Mouse (Mus musculus) frontal cortex, postnatal 10 days (tissue): ENCODE measurements around the gene Lce1f.
"Not testable (repeated sequence)": the region's sequence is repeated elsewhere in the genome, so short reads cannot be mapped to it uniquely, and the experiment has no call there.

Source experiments
- DNase-seq, 2 experiments: peaks; one replicate each; pipeline ENCODE4 v3.0.0; 2022; ENCODE audit warnings: low spot score in 2 of 2, mixed read lengths in 1 of 2

The Lce1f gene

GRCm38 (mm10) chr3:92720250-92720649, at the start of gene Lce1f:
TSS of gene Lce1f (minus strand) at chr3:92720350.
- DNase-seq, result no peak

- no peak for DNase-seq
These were observed 44.8 kb upstream of the Lce1f start, which contains the start of gene Lce1h for GRCm38 (mm10) chr3:92764965-92765364. TSS of gene Lce1h (minus strand) at chr3:92765065.

GRCm38 (mm10) chr3:92753197-92753596, 33.0 kb upstream of the Lce1f start:
- DNase-seq, result no peak

GRCm38 (mm10) chr3:92752238-92752637, 32.1 kb upstream of the Lce1f start, which contains the start of gene Lce1g:
TSS of gene Lce1g (minus strand) at chr3:92752338.
- no peak for DNase-seq

- no peak for DNase-seq
These were observed 18.8 kb upstream of the Lce1f start, which contains the start of gene Gm38119 for GRCm38 (mm10) chr3:92738996-92739395. TSS of gene Gm38119 (minus strand) at chr3:92739096.

- DNase-seq, result no peak
These were observed 2.5 kb upstream of the Lce1f start for GRCm38 (mm10) chr3:92722631-92723030.

GRCm38 (mm10) chr3:92715122-92715521, 5.0 kb downstream of the Lce1f start:
- no peak for DNase-seq

GRCm38 (mm10) chr3:92708974-92709373, 11.2 kb downstream of the Lce1f start, which contains the start of gene Lce1e:
TSS of gene Lce1e (minus strand) at chr3:92709074.
- no peak for DNase-seq

- no peak for DNase-seq
These were observed 25.5 kb downstream of the Lce1f start for GRCm38 (mm10) chr3:92694613-92695012.

GRCm38 (mm10) chr3:92691688-92692087, 28.5 kb downstream of the Lce1f start:
- no peak for DNase-seq

GRCm38 (mm10) chr3:92689154-92689553, 31.0 kb downstream of the Lce1f start:
- not testable (repeated sequence) for DNase-seq

GRCm38 (mm10) chr3:92687110-92687509, 33.0 kb downstream of the Lce1f start, which contains the start of gene Lce1d:
TSS of gene Lce1d (minus strand) at chr3:92687210.
- no peak for DNase-seq

- no peak for DNase-seq
These were observed 41.2 kb downstream of the Lce1f start, which contains the start of gene Lce1c for GRCm38 (mm10) chr3:92678947-92679346. TSS of gene Lce1c (plus strand) at chr3:92679247.

- no peak for DNase-seq
These were observed 49.9 kb downstream of the Lce1f start, which contains the start of gene Lce1a2 for GRCm38 (mm10) chr3:92670215-92670614. TSS of gene Lce1a2 (minus strand) at chr3:92670315.
